Mouse (Mus musculus) thymus, postnatal 25 days (tissue): ENCODE data around the gene Vmn2r109.
"Not testable (repeated sequence)": the region's sequence is repeated elsewhere in the genome, so short reads cannot be mapped to it uniquely, and the experiment has no call there.

Experiments used
- DNase-seq: peaks from one replicate; pipeline ENCODE4 v3.0.0; 2022

Gene Vmn2r109

DNA sequence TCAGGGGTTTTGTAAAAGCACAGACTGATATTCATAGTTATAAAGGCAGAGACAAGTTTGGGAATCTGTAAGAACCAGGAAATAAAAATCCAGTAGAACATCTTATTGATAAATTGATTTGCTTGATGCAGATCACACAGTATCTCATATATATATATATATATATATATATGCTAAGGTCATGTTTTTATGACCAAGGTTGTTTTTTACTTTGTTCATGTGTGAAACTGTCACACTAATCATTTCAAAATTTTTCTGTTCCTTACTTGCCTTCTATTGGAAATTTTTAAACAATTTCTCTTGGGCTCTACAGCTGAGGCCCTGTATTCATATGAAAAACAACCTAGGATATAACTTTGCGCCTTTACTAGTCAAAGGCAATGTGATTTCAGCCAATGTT, at the start of gene Vmn2r109:
Gene Vmn2r109 (minus strand): TSS at position 101 of the 400 bp plus-strand sequence.
- no peak for DNase-seq

DNA sequence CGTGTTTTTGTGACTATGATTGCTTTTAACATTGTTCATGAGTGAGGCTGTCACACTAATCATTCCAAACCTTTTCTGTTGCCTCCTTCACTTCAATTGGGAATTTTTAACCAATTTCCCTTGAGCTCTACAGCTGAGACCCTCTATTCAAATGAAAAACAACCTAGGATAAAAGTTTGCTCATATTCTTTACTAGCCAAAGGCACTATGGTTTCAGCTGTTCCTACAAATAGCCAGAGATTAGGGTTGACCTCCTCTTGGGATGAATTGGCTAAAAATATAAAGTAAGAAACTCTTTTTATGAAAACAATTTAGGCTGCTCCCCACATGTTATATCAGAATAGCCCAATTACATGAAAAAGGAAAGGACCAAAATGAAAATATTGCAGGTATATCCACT, 31.8 kb upstream of the Vmn2r109 start, which contains the start of gene Vmn2r110:
Gene Vmn2r110 (minus strand): TSS at position 101 of the 400 bp plus-strand sequence.
- DNase-seq: no peak

DNA sequence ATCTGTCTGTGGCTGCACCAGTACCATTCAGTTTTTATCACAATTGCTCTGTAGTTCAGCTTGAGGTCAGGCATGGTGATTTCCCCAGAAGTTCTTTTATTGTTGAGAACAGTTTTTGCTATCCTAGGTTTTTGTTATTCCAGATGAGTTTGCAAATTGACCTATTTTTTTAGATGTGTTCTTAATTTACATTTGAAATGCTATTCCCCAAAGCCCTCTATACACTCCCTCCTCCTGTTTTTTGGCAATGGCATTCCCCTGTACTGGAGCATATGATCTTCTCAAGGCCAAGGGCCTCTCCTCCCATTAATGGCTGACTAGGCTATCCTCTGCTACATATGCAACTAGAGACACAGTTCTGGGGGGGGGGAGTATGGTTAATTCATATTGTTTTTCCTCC, 56.3 kb downstream of the Vmn2r109 start:
- DNase-seq: not testable (repeated sequence)

DNA sequence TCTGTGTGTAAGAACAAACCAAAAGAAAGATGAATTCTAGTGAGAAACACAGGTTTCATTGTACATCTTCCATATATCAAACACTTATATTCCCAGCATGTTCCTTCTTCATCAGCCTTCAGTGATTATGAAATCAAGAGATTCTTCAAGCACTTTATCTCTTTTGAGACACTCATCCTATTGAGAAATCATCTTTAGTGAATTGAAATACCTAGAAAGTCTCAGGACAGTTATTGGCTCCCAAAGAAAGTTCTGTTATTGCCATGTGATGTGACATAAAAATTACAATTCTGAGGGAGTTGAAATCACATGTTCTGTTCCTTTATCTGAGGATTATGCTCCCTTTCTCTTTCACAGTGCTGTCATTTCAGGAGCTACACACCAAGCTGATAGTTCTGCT, 66.7 kb downstream of the Vmn2r109 start, which contains the start of gene Vmn1r225:
Gene Vmn1r225 (plus strand): TSS at position 301 of the 400 bp plus-strand sequence.
- DNase-seq: no peak
